ENCODE assay signal across 16 mouse cellular contexts in the genomic region with DNA sequence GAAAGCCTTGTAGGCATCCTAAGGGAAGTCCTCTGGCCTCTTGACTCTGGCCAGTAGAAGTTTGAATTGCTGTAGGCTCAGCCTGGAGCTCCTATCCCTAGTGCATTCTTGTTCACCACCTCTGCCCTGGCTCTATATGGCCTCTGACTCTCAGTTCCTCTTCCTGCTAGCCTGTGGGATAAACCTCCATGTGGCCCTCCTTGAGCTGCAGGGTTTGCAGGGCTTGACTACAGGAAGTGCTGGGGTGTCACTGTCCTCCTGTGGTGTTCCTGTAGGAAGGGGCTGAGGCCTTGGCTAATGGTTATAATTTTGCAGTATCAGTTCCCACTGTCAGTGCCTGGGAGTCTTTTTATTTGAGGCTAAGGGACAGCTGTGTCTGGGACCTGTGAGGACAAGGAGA.
DNase-seq lines count a peak whose midpoint lies in the region; ATAC-seq and TF ChIP-seq lines count a peak whose summit lies in the region.
"Had no signal": no experiment of that assay in that cellular context is flagged by ENCODE, and none has a peak within 500 bp of the region (broad histone marks: within the 10 kb centered on the region; RNA-seq: fewer than 3 reads in every experiment).

No protein-coding gene starts in this region.

- H3K4me3 ChIP-seq in heart, embryonic 10.5 days = no peak overlapping the region
- no peak overlapping the region for H3K4me3 ChIP-seq in CH12.LX (replicated peaks in 1 of 3; ENCODE audit: low read depth in 2 of 3, low read length in 2 of 3, poor library complexity in 1 of 3)
- no peak overlapping the region for H3K4me3 ChIP-seq in liver, adult 2 months (ENCODE audit: insufficient read depth, low read depth, low read length)
- no peak overlapping the region for H3K4me3 ChIP-seq in midbrain, embryonic 14.5 days (replicated peaks; ENCODE audit: low read depth, low read length)
- H3K4me3 ChIP-seq: forebrain, embryonic 12.5 days; heart, embryonic 12.5 days had no signal

- peak; percentile 78 for TF ChIP-seq EP300 in CH12.LX (IDR thresholded peaks at IDR 0.05; ENCODE audit: low read length)

- TF ChIP-seq RAD21 in CH12.LX (IDR thresholded peaks at IDR 0.05; ENCODE audit: low read depth, low read length) = no peak

- in situ Hi-C loops in CH12.LX (cut with MboI; ENCODE audit: low pct_ligation_motif_present, low pct_unique_long_range_greater_than_20kb, low sequenced_read_pairs) = no loop called here

- H3K79me2 ChIP-seq in CH12.LX (replicated peaks; ENCODE audit: control insufficient read depth, extremely low read depth, insufficient read depth, poor library complexity, severe bottlenecking) = no peaks in the 10 kb centered on the region
- no peaks in the 10 kb centered on the region for H3K79me2 ChIP-seq in liver, adult 2 months (ENCODE audit: control insufficient read depth, insufficient read depth, low read length)

- no peak overlapping the region for H3K9ac ChIP-seq in CH12.LX (ENCODE audit: insufficient read depth, low read depth)
- H3K9ac ChIP-seq in liver, adult 2 months (ENCODE audit: low read depth, low read length) = no peak overlapping the region
- no peak overlapping the region for H3K9ac ChIP-seq in midbrain, embryonic 14.5 days (replicated peaks; ENCODE audit: low read length)
- H3K9ac ChIP-seq: forebrain, embryonic 12.5 days; heart, embryonic 12.5 days had no signal

- H3K4me1 ChIP-seq in heart, embryonic 10.5 days = peaks cover 30% of the 10 kb centered on the region
- H3K4me1 ChIP-seq in CH12.LX (ENCODE audit: control insufficient read depth in 1 of 2, insufficient read depth in 2 of 2) = peaks cover 18 to 22% of the 10 kb centered on the region in 2 experiments
- peaks cover 15% of the 10 kb centered on the region for H3K4me1 ChIP-seq in liver, adult 2 months (ENCODE audit: control insufficient read depth, insufficient read depth, low read length)
- no peaks in the 10 kb centered on the region for H3K4me1 ChIP-seq in midbrain, embryonic 14.5 days (ENCODE audit: control insufficient read depth, insufficient read depth, low read length)

- ATAC-seq in midbrain, embryonic 14.5 days (ENCODE audit: low FRiP score, low TSS enrichment) = no peak

- H3K4me2 ChIP-seq in CH12.LX (ENCODE audit: insufficient read depth, low read depth, poor library complexity, severe bottlenecking) = no peak overlapping the region
- no peak overlapping the region for H3K4me2 ChIP-seq in midbrain, embryonic 14.5 days (ENCODE audit: low read length)
- H3K4me2 ChIP-seq: forebrain, embryonic 12.5 days; heart, embryonic 12.5 days had no signal

- no peak for DNase-seq in heart, embryonic 10.5 days (ENCODE audit: low spot score)
- DNase-seq in heart, adult 9 months (ENCODE audit: low spot score in 2 of 2) = no peak
- DNase-seq in CH12.LX (ENCODE audit: extremely low read depth) = peak; percentile 63
- peak; percentile 41 for DNase-seq in liver, adult 2 months (ENCODE audit: extremely low read depth, low read depth, low spot score)
- peak; percentile 53 to 73 for DNase-seq in monocyte, adult 2 months (ENCODE audit: low read depth in 1 of 2, low spot score in 2 of 2)
- no peak for DNase-seq in right cerebral cortex, postnatal 36 days (ENCODE audit: low spot score in 2 of 2)
- no peak for DNase-seq in midbrain, embryonic 14.5 days
- no peak for DNase-seq in cerebellum, postnatal 10 days
- DNase-seq: adrenal gland, adult 8-10 months; cerebellum, postnatal 36 days; heart, postnatal 4 days; kidney, adult 11 months; layer of hippocampus, postnatal 36 days; thymus, postnatal 25 days had no signal

- TF ChIP-seq CTCF in CH12.LX (conservative IDR thresholded peaks at IDR 0.05 in 1 of 2, IDR thresholded peaks at IDR 0.05 in 1 of 2; ENCODE audit: low read depth in 2 of 2, low read length in 2 of 2) = no peak
- no peak for TF ChIP-seq CTCF in liver, adult 2 months (IDR thresholded peaks at IDR 0.05; ENCODE audit: low read depth, low read length)

- H3K36me3 ChIP-seq in heart, embryonic 10.5 days = no peaks in the 10 kb centered on the region
- H3K36me3 ChIP-seq in CH12.LX (replicated peaks in 1 of 2; ENCODE audit: control insufficient read depth in 1 of 2, insufficient read depth in 1 of 2, low read length in 1 of 2) = no peaks in the 10 kb centered on the region
- no peaks in the 10 kb centered on the region for H3K36me3 ChIP-seq in liver, adult 2 months (ENCODE audit: control insufficient read depth, insufficient read depth, low read length)
- no peaks in the 10 kb centered on the region for H3K36me3 ChIP-seq in midbrain, embryonic 14.5 days (ENCODE audit: control insufficient read depth, insufficient read depth, low read length)
- H3K36me3 ChIP-seq: forebrain, embryonic 12.5 days; heart, embryonic 12.5 days had no signal

- dilution Hi-C loops in CH12.LX (cut with MboI; ENCODE audit: extremely low pct_ligation_motif_present, extremely low pct_unique_long_range_greater_than_20kb, low sequenced_read_pairs) = no loop called here

- H3K27me3 ChIP-seq in heart, embryonic 10.5 days (ENCODE audit: insufficient read depth, poor library complexity, severe bottlenecking) = no peaks in the 10 kb centered on the region
- peaks cover 2% of the 10 kb centered on the region for H3K27me3 ChIP-seq in CH12.LX (replicated peaks)
- no peaks in the 10 kb centered on the region for H3K27me3 ChIP-seq in liver, adult 2 months (ENCODE audit: control insufficient read depth, insufficient read depth, low read length)
- no peaks in the 10 kb centered on the region for H3K27me3 ChIP-seq in midbrain, embryonic 14.5 days (ENCODE audit: control insufficient read depth, insufficient read depth, low read length)
- H3K27me3 ChIP-seq: heart, embryonic 12.5 days had no signal

- no peak for TF ChIP-seq POLR2A in CH12.LX (IDR thresholded peaks at IDR 0.05; ENCODE audit: low read depth, low read length)
- no peak for TF ChIP-seq POLR2A in liver, adult 2 months (IDR thresholded peaks at IDR 0.05; ENCODE audit: extremely low read depth, insufficient read depth, low read length)

- no peaks in the 10 kb centered on the region for H3K9me3 ChIP-seq in heart, embryonic 10.5 days
- H3K9me3 ChIP-seq in CH12.LX (replicated peaks; ENCODE audit: low read length) = no peaks in the 10 kb centered on the region
- H3K9me3 ChIP-seq in midbrain, embryonic 14.5 days (ENCODE audit: control insufficient read depth, low read length) = no peaks in the 10 kb centered on the region
- H3K9me3 ChIP-seq: forebrain, embryonic 12.5 days; heart, embryonic 12.5 days had no signal

- H3K27ac ChIP-seq in heart, embryonic 10.5 days = peak overlapping the region; percentile 62; the same call in 1 of the 2 replicates
- H3K27ac ChIP-seq in CH12.LX (ENCODE audit: insufficient read depth, low read depth) = no peak overlapping the region
- peak overlapping the region; percentile 53 for H3K27ac ChIP-seq in liver, adult 2 months (replicated peaks; ENCODE audit: insufficient read depth, low read depth, low read length)
- no peak overlapping the region for H3K27ac ChIP-seq in midbrain, embryonic 14.5 days (replicated peaks; ENCODE audit: low read depth, low read length)
- H3K27ac ChIP-seq: forebrain, embryonic 12.5 days had no signal

TF ChIP-seq in CH12.LX, 34 proteins besides CTCF, POLR2A, EP300 and RAD21:
- TF ChIP-seq GABPA (IDR thresholded peaks at IDR 0.05; ENCODE audit: insufficient replicate concordance, low read depth, low read length) = no peak
- TF ChIP-seq ZMIZ1 (IDR thresholded peaks at IDR 0.05; ENCODE audit: low read depth, low read length) = no peak
- TF ChIP-seq MEF2A (IDR thresholded peaks at IDR 0.05; ENCODE audit: borderline replicate concordance, low read depth, low read length) = no peak
- TF ChIP-seq IRF4 (IDR thresholded peaks at IDR 0.05; ENCODE audit: low read depth, low read length) = peak; percentile 86
- no peak for TF ChIP-seq SIN3A (IDR thresholded peaks at IDR 0.05; ENCODE audit: low read length)
- no peak for TF ChIP-seq UBTF (IDR thresholded peaks at IDR 0.05; ENCODE audit: low read depth, low read length)
- TF ChIP-seq MYC (IDR thresholded peaks at IDR 0.05; ENCODE audit: low read depth, low read length) = peak; percentile 69
- TF ChIP-seq JUND (conservative IDR thresholded peaks at IDR 0.05; ENCODE audit: low read depth, low read length) = no peak
- TF ChIP-seq ELF1 (IDR thresholded peaks at IDR 0.05; ENCODE audit: low read depth, low read length) = peak; percentile 47; the same call in 1 of the 2 replicates
- no peak for TF ChIP-seq ZC3H11A (IDR thresholded peaks at IDR 0.05; ENCODE audit: low read depth, low read length)
TF ChIP-seq in CH12.LX: peak in this region for 3.

Comparison
In these comparisons a context has a peak if more than half of its experiments do, and no peak if none do; other contexts are left out.
1. DNase-seq: peak in CH12.LX (single experiment), liver, adult 2 months (single experiment) and monocyte, adult 2 months (2 of 2); none in heart, embryonic 10.5 days (single experiment), heart, adult 9 months (0 of 2), right cerebral cortex, postnatal 36 days (0 of 2), midbrain, embryonic 14.5 days (single experiment) and cerebellum, postnatal 10 days (0 of 2).
2. H3K27ac ChIP-seq: peak in heart, embryonic 10.5 days (single experiment) and liver, adult 2 months (single experiment); none in CH12.LX (single experiment) and midbrain, embryonic 14.5 days (single experiment).